Mouse (Mus musculus) adrenal gland, adult 18-20 months (tissue): ENCODE measurements around the gene Pspc1. TPM values are rescaled to one million over a fixed set of nuclear protein-coding genes. Genes with fewer than 3 reads are reported as not detected.
"Not testable (repeated sequence)": the region's sequence is repeated elsewhere in the genome, so short reads cannot be mapped to it uniquely, and the experiment has no call there.

Source experiments
- DNase-seq, 2 experiments: peaks; one replicate each; pipeline ENCODE4 v3.0.0; 2021 to 2022; ENCODE audit warnings: low spot score in 2 of 2
- long read RNA-seq, 2 experiments: library from polyadenylated mRNA; stranded (forward); transcript quantifications; one replicate each; pipeline ENCODE4 v2.0.0; 2021
- total RNA-seq, 2 experiments: library from RNA; stranded (reverse); gene quantifications; 1 replicate in 1 of 2; 2 replicates in 1 of 2; pipeline ENCODE4 v1.2.3; 2021

Gene Pspc1
- 10 to 100 TPM; 28.7 to 35.6 TPM for total RNA-seq
- long read RNA-seq, experiment 1, full-length matches to known transcripts: 23 of 27 reads
- long read RNA-seq, experiment 1, partial matches to known transcripts: 1 of 27 reads
- long read RNA-seq, experiment 1, other reads (novel, unspliced or antisense): 3 of 27 reads
- long read RNA-seq, experiment 2, full-length matches to known transcripts: 13 of 20 reads
- long read RNA-seq, experiment 2, partial matches to known transcripts: 1 of 20 reads
- long read RNA-seq, experiment 2, other reads (novel, unspliced or antisense): 6 of 20 reads

- peak; percentile 96 to 97 for DNase-seq
These were observed at the start of gene Pspc1 for GRCm38 (mm10) chr14:56778200-56778932. TSS of gene Pspc1 (minus strand) at chr14:56778316.

GRCm38 (mm10) chr14:56824562-56824961, 46.4 kb upstream of the Pspc1 start:
- DNase-seq: no peak

- DNase-seq: no peak
These were observed 39.5 kb upstream of the Pspc1 start for GRCm38 (mm10) chr14:56817616-56818015.

GRCm38 (mm10) chr14:56817131-56817530, 39.0 kb upstream of the Pspc1 start:
- DNase-seq: no peak

GRCm38 (mm10) chr14:56816541-56816940, 38.4 kb upstream of the Pspc1 start:
- DNase-seq: no peak

- DNase-seq: peak; percentile 62 to 71
These were observed 34.5 kb upstream of the Pspc1 start for GRCm38 (mm10) chr14:56812520-56813036.

GRCm38 (mm10) chr14:56811701-56812339, 33.7 kb upstream of the Pspc1 start, which contains the start of gene Zmym5:
TSS of gene Zmym5 (minus strand) at chr14:56811716.
- DNase-seq: peak; percentile 75 to 87

- peak; percentile 50 to 58 for DNase-seq
These were observed 32.9 kb upstream of the Pspc1 start for GRCm38 (mm10) chr14:56810781-56811690.

- DNase-seq: peak; percentile 16 to 36
These were observed 15.1 kb upstream of the Pspc1 start for GRCm38 (mm10) chr14:56793243-56793642.

- no peak for DNase-seq
These were observed 6.5 kb upstream of the Pspc1 start for GRCm38 (mm10) chr14:56784575-56784974.

- no peak for DNase-seq
These were observed 801 bp upstream of the Pspc1 start for GRCm38 (mm10) chr14:56778933-56779300.

GRCm38 (mm10) chr14:56777360-56778136, 568 bp downstream of the Pspc1 start:
- DNase-seq: peak; percentile 74 to 75

- no peak for DNase-seq
These were observed 1.4 kb downstream of the Pspc1 start for GRCm38 (mm10) chr14:56776571-56777238.

- DNase-seq: no peak
These were observed 2.7 kb downstream of the Pspc1 start for GRCm38 (mm10) chr14:56775416-56775815.

GRCm38 (mm10) chr14:56766438-56766837, 11.7 kb downstream of the Pspc1 start:
- not testable (repeated sequence) for DNase-seq

GRCm38 (mm10) chr14:56765117-56765516, 13.0 kb downstream of the Pspc1 start:
- not testable (repeated sequence) for DNase-seq

- DNase-seq: no peak
These were observed 26.8 kb downstream of the Pspc1 start for GRCm38 (mm10) chr14:56751282-56751681.

GRCm38 (mm10) chr14:56740175-56740574, 37.9 kb downstream of the Pspc1 start:
- no peak for DNase-seq

GRCm38 (mm10) chr14:56726493-56726892, 51.6 kb downstream of the Pspc1 start:
- DNase-seq: no peak
